Mouse (Mus musculus) ES-E14 (cell line): ENCODE measurements at regions not wholly inside any gene's neighbourhood (a gene's known extent, or its start where the extent isn't known, plus 50 kb on each side); places are given as distances from the start of the nearest gene placed in this dataset.

Source experiments
- CHD2 ChIP-seq: IDR thresholded peaks from 2 replicates; pipeline ENCODE4 v1.6.1; 2014; ENCODE audit warnings: mild to moderate bottlenecking, low read depth, low read length, inconsistent platforms
- MAFK ChIP-seq: IDR thresholded peaks from 2 replicates; pipeline ENCODE4 v1.6.1; 2014; ENCODE audit warnings: mild to moderate bottlenecking, low read depth, low read length, inconsistent platforms; ENCODE audit not compliant: insufficient read depth

DNA sequence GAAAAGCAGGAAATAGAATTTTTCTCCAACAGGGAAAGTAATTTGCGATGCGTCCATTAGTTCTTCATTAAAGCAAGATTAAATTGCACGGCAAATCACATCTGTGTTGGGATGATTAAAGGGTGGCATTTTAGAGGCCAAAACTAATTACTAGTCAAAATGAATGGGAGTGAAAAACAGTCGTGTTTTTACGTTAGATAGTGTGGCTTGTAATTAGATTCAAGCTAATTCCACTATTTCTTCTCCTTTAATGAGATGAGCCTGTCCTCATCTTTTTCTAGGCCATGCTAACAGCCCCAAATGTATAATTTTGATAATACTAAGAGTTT is 61.5 kb upstream of the Ccdc39 start:
- TF ChIP-seq MAFK = no peak
- no peak for TF ChIP-seq CHD2
